24 mouse cellular contexts compared by ENCODE assay signal in the genomic region with DNA sequence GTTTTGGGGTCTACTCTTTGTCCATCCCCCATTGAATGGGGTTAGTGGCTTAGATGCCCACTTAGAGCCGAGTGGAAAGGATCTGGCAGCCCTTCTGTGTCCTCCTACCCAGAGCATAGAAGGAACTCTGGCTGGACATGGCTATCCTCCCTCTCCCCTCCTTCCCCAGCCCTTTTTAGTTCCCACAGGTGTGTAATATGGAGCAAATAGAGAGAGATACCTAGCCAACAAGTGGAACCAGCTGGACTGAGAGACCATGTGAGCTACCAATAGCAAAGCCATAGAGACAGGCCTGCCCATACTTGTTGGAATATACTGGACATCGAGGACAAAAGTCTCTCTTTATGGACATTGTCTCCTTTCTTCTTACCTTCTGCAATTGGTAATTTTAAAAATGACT. TPM values are rescaled to one million over a fixed set of nuclear protein-coding genes. Genes with fewer than 3 reads are reported as not detected.
DNase-seq lines count a peak whose midpoint lies in the region; ATAC-seq and TF ChIP-seq lines count a peak whose summit lies in the region.
"Not testable (repeated sequence)": the region's sequence is repeated elsewhere in the genome, so short reads cannot be mapped to it uniquely, and the experiment has no call there.
"Had no signal": no experiment of that assay in that cellular context is flagged by ENCODE, and none has a peak within 500 bp of the region (broad histone marks: within the 10 kb centered on the region; RNA-seq: fewer than 3 reads in every experiment).

No protein-coding gene starts in this region.

- H3K27me3 ChIP-seq in embryonic facial prominence, embryonic 13.5 days; forebrain, embryonic 13.5 days; hindbrain, embryonic 13.5 days; hindbrain, embryonic 15.5 days; liver, embryonic 11.5 days (replicated peaks; ENCODE audit: control insufficient read depth, insufficient read depth, low read length); midbrain, embryonic 11.5 days (ENCODE audit: control insufficient read depth, insufficient read depth, low read length); midbrain, postnatal 0 days (ENCODE audit: insufficient read depth, low read length): not testable (repeated sequence)

- H3K4me3 ChIP-seq in embryonic facial prominence, embryonic 13.5 days; forebrain, embryonic 13.5 days; hindbrain, embryonic 13.5 days; hindbrain, embryonic 15.5 days; liver, embryonic 11.5 days (ENCODE audit: low read depth, low read length); midbrain, embryonic 11.5 days (ENCODE audit: low read depth, low read length); midbrain, postnatal 0 days (ENCODE audit: low read depth, low read length): not testable (repeated sequence)

- not testable (repeated sequence) for H3K4me2 ChIP-seq in embryonic facial prominence, embryonic 13.5 days; forebrain, embryonic 13.5 days; hindbrain, embryonic 13.5 days; hindbrain, embryonic 15.5 days; liver, embryonic 11.5 days; midbrain, embryonic 11.5 days; midbrain, postnatal 0 days (ENCODE audit: low read depth, low read length, poor library complexity, severe bottlenecking)

- not testable (repeated sequence) for H3K36me3 ChIP-seq in embryonic facial prominence, embryonic 13.5 days; forebrain, embryonic 13.5 days (ENCODE audit: poor library complexity, severe bottlenecking); hindbrain, embryonic 13.5 days; hindbrain, embryonic 15.5 days; liver, embryonic 11.5 days (ENCODE audit: control insufficient read depth, insufficient read depth, low read length); midbrain, embryonic 11.5 days (ENCODE audit: control insufficient read depth, insufficient read depth, low read length); midbrain, postnatal 0 days (ENCODE audit: insufficient read depth, low read length)

- not testable (repeated sequence) for DNase-seq in liver, embryonic 11.5 days (ENCODE audit: low spot score); midbrain, embryonic 11.5 days (ENCODE audit: low spot score, missing footprints); midbrain, postnatal 0 days (ENCODE audit: low spot score)

- H3K9me3 ChIP-seq in embryonic facial prominence, embryonic 13.5 days; forebrain, embryonic 13.5 days (replicated peaks); hindbrain, embryonic 13.5 days; hindbrain, embryonic 15.5 days; liver, embryonic 11.5 days (ENCODE audit: control insufficient read depth, low read length); midbrain, embryonic 11.5 days (ENCODE audit: control insufficient read depth, low read length); midbrain, postnatal 0 days (ENCODE audit: low read length): not testable (repeated sequence)

- not testable (repeated sequence) for H3K4me1 ChIP-seq in embryonic facial prominence, embryonic 13.5 days; forebrain, embryonic 13.5 days; hindbrain, embryonic 13.5 days (replicated peaks); hindbrain, embryonic 15.5 days (replicated peaks); liver, embryonic 11.5 days (replicated peaks; ENCODE audit: control insufficient read depth, insufficient read depth, low read length); midbrain, embryonic 11.5 days (ENCODE audit: control insufficient read depth, insufficient read depth, low read length); midbrain, postnatal 0 days (ENCODE audit: insufficient read depth, low read length)

- WGBS in embryonic facial prominence, embryonic 13.5 days, result 79% methylated on average over 2 of the region's 2 CpGs
- WGBS in forebrain, embryonic 13.5 days, result 83% methylated on average over 2 of the region's 2 CpGs
- WGBS in hindbrain, embryonic 13.5 days, result 90% methylated on average over 2 of the region's 2 CpGs
- 86% methylated on average over 2 of the region's 2 CpGs for WGBS in hindbrain, embryonic 15.5 days
- 71% methylated on average over 2 of the region's 2 CpGs for WGBS in liver, embryonic 11.5 days
- WGBS in midbrain, embryonic 11.5 days, result 91% methylated on average over 2 of the region's 2 CpGs
- WGBS in midbrain, postnatal 0 days, result 76% methylated on average over 2 of the region's 2 CpGs

- ATAC-seq in embryonic facial prominence, embryonic 13.5 days (ENCODE audit: insufficient number of reproducible peaks, insufficient read depth, low FRiP score, low TSS enrichment, low read depth), result 0 out of 2 replicates have a peak, but pooled peaks have one; percentile 59
- ATAC-seq in forebrain, embryonic 13.5 days, result 0 out of 2 replicates have a peak, but pooled peaks have one; percentile 24
- ATAC-seq in hindbrain, embryonic 13.5 days (ENCODE audit: low FRiP score), result 0 out of 2 replicates have a peak, but pooled peaks have one; percentile 17
- ATAC-seq in hindbrain, embryonic 15.5 days (ENCODE audit: low FRiP score, low read depth), result 0 out of 2 replicates have a peak, but pooled peaks have one; percentile 51
- peak; percentile 47; the same call in 1 of the 2 replicates for ATAC-seq in liver, embryonic 11.5 days (replicated peaks; ENCODE audit: low FRiP score)
- peak; percentile 48; the same call in 1 of the 2 replicates for ATAC-seq in midbrain, embryonic 11.5 days (ENCODE audit: low FRiP score)
- 0 out of 2 replicates have a peak, but pooled peaks have one; percentile 13 for ATAC-seq in midbrain, postnatal 0 days (ENCODE audit: low FRiP score)

- not testable (repeated sequence) for TF ChIP-seq CTCF in midbrain, postnatal 0 days (IDR thresholded peaks at IDR 0.05)

- not testable (repeated sequence) for H3K9ac ChIP-seq in embryonic facial prominence, embryonic 13.5 days; forebrain, embryonic 13.5 days; hindbrain, embryonic 13.5 days; hindbrain, embryonic 15.5 days; liver, embryonic 11.5 days (ENCODE audit: low read depth, low read length); midbrain, embryonic 11.5 days (ENCODE audit: low read length); midbrain, postnatal 0 days (replicated peaks; ENCODE audit: low read length, poor library complexity, severe bottlenecking)

- not testable (repeated sequence) for H3K27ac ChIP-seq in embryonic facial prominence, embryonic 13.5 days; forebrain, embryonic 13.5 days; hindbrain, embryonic 13.5 days; hindbrain, embryonic 15.5 days (replicated peaks); liver, embryonic 11.5 days (ENCODE audit: low read depth, low read length); midbrain, embryonic 11.5 days (ENCODE audit: low read depth, low read length); midbrain, postnatal 0 days (ENCODE audit: low read depth, low read length)

RNA-seq across cellular contexts. Expression of gene Gm10681, which starts 20.9 kb away (rescaled TPM):
- not detected in 2 replicates for polyA plus RNA-seq in embryonic facial prominence, embryonic 13.5 days (2015; fragmentation: Nextera tagmentation; extraction: Ambion mirVana)
- not detected in 2 replicates for polyA plus RNA-seq in forebrain, embryonic 13.5 days (2015; fragmentation: Nextera tagmentation; extraction: Ambion mirVana)
- polyA plus RNA-seq in hindbrain, embryonic 13.5 days (2015; fragmentation: Nextera tagmentation; extraction: Ambion mirVana), result not detected in 2 replicates
- polyA plus RNA-seq in hindbrain, embryonic 15.5 days (2015; fragmentation: Nextera tagmentation; extraction: Ambion mirVana), result not detected in 2 replicates
- polyA plus RNA-seq in liver, embryonic 11.5 days (2014; fragmentation: Nextera tagmentation; extraction: Ambion mirVana), result 0.11 and 0.22 TPM in 2 replicates
- not detected in 2 replicates for polyA plus RNA-seq in midbrain, embryonic 11.5 days (2014; fragmentation: Nextera tagmentation; extraction: Ambion mirVana)
- not detected in 2 replicates for total RNA-seq in midbrain, postnatal 0 days (2014; rRNA removed)
- polyA plus RNA-seq in midbrain, postnatal 0 days (2015; fragmentation: Nextera tagmentation; extraction: Ambion mirVana), result not detected in 2 replicates
- total RNA-seq: adrenal gland, adult 18-20 months; adrenal gland, adult 8-10 months; adrenal gland, postnatal 36 days; CH12.LX had no signal
- polyA plus RNA-seq: activated CD4-positive, CD25-positive, alpha-beta regulatory T cell, adult 4 months; CD4-positive, CD25-positive, alpha-beta regulatory T cell, adult 4 months; cerebellum, adult 2 months; cortical plate, adult 2 months; embryonic facial prominence, embryonic 10.5 days; embryonic facial prominence, embryonic 12.5 days; embryonic facial prominence, embryonic 15.5 days; erythroblast, embryonic 14.5 days; forebrain, embryonic 10.5 days; forebrain, embryonic 14.5 days; forebrain, embryonic 16.5 days; G1E had no signal

RNA-seq across cellular contexts. Expression of gene Hsd3b4, which starts 57.4 kb away (rescaled TPM):
- not detected in 2 replicates for polyA plus RNA-seq in embryonic facial prominence, embryonic 13.5 days (2015; fragmentation: Nextera tagmentation; extraction: Ambion mirVana)
- polyA plus RNA-seq in forebrain, embryonic 13.5 days (2015; fragmentation: Nextera tagmentation; extraction: Ambion mirVana), result not detected in 2 replicates
- not detected in 2 replicates for polyA plus RNA-seq in hindbrain, embryonic 13.5 days (2015; fragmentation: Nextera tagmentation; extraction: Ambion mirVana)
- polyA plus RNA-seq in hindbrain, embryonic 15.5 days (2015; fragmentation: Nextera tagmentation; extraction: Ambion mirVana), result not detected in 2 replicates
- 0.11 and 0.22 TPM in 2 replicates for polyA plus RNA-seq in liver, embryonic 11.5 days (2014; fragmentation: Nextera tagmentation; extraction: Ambion mirVana)
- not detected in 2 replicates for polyA plus RNA-seq in midbrain, embryonic 11.5 days (2014; fragmentation: Nextera tagmentation; extraction: Ambion mirVana)
- total RNA-seq in midbrain, postnatal 0 days (2014; rRNA removed), result not detected in 2 replicates
- polyA plus RNA-seq in midbrain, postnatal 0 days (2015; fragmentation: Nextera tagmentation; extraction: Ambion mirVana), result not detected in 2 replicates
- total RNA-seq: adrenal gland, adult 18-20 months; adrenal gland, adult 8-10 months; adrenal gland, postnatal 14 days; adrenal gland, postnatal 36 days; CH12.LX had no signal
- polyA plus RNA-seq: activated CD4-positive, CD25-positive, alpha-beta regulatory T cell, adult 4 months; CD4-positive, CD25-positive, alpha-beta regulatory T cell, adult 4 months; cerebellum, adult 2 months; cortical plate, adult 2 months; embryonic facial prominence, embryonic 10.5 days; embryonic facial prominence, embryonic 12.5 days; embryonic facial prominence, embryonic 15.5 days; erythroblast, embryonic 14.5 days; forebrain, embryonic 10.5 days; forebrain, embryonic 14.5 days; forebrain, embryonic 16.5 days; G1E had no signal
